Mouse (Mus musculus) cerebellum, adult 11 months (tissue): ENCODE measurements around the gene Gm20708.

Experiments used
- DNase-seq: peaks from one replicate; pipeline ENCODE4 v3.0.0; 2022

Gm20708 gene

DNA sequence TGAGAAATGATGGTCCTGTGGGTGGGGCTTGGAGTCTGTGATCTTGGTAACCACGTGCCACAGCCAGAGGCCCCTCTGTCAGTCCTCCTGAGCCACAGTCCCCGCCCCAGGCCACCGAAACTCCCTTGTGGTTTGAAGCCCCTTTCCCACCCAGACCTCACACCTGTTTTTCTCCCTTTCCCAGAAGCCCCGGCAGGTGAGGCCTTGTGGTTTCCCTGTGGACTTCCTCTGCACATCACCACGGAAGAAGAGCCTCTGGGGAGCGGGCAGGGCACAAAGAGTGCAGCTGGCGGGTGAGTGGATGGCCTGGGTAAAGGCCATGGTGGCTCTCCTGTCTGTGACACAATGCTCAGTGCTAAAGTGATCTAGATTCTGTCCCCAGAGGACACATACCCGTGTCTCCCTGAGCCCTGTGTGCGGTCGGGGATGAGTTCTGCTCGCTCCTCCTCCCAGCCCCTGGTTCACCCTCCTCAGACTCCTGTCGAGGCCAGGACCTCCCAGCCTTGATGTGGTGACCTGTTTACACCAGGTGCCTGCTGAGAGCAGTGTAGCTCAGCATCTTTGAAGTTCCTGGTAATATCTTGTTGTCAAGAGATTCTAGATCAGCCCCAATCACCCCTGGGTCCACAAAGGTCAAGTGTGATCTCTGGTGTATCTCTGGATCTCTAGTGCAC, 62.6 kb downstream of the Gm20708 start:
- DNase-seq, result no peak

DNA sequence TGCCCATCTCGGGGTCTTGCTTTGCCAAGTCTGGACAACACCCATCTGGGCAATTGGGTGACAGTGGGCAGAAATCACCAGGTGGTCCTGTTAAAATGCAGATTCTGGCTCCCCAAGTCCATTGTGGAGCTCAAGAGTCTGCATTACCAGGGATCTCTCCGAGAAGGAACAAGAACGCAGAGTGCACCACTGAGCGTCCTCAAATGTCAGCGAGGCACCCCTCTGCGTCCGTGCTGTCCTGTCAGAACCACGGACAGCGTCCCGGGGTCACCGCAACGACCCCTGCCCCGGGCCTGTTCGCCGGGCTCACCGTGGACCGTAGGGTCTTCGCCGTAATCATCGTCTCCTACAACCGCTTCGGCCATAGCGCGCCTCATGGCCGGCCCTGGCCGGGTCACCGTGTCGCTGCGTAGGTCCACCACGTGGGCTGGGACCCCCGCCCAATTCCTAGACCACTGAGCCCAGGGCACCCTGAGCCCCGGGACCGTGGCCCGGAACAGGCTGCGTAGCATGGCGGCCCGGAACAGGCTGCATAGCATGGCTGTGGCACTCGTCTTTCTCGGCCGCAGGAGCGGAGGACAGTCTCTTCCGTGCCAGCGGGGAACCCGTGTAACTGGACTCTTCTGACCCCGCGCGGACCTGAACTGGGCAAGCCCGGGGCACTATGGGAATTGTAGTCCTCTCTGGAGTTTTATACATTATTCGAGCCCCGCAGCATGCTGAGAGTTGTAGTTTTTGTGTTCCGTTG, 63.6 kb downstream of the Gm20708 start, which contains the start of gene Tha1:
Gene Tha1 (minus strand): TSS at position 621 of the 748 bp plus-strand sequence.
- peak; percentile 82 for DNase-seq

DNA sequence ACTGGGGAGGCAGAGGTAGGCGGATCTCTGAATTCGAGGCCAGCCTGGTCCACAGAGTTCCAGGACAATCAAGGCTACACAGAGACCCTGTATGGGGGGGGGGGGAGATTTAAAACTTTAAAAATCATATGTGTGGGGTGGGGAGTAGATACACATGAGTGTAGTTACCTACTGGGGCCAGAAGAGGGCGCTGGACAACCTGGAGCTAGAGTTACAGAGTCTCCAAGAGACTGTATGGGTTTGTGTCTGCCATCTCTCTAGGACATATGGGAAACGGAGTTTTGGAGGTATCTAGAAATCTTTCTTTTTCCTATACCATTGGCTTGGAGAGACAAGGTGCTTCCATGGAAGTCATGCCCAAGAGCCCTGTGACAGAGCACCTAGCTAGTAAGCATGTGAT, 65.0 kb downstream of the Gm20708 start:
- DNase-seq, result no peak

DNA sequence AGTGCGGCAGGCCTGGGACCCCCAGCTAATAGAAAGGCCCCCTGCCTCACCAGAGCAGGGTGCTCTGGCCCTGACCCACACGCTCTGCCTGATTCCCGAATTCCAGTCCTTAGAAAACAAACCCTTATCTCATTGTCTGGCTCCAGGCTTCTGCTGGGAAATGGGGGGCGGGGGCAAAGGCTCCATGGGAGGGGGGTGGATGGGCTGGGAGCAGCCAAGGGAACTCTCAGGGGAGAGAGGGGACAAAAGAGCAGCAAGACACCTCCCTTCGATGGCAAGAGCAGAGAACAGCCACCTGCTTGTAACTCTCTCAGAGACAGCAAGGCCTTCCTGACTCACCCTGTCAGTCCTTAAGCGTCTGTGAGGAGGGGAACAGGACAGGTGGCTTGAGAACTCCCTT, 66.2 kb downstream of the Gm20708 start:
- no peak for DNase-seq

DNA sequence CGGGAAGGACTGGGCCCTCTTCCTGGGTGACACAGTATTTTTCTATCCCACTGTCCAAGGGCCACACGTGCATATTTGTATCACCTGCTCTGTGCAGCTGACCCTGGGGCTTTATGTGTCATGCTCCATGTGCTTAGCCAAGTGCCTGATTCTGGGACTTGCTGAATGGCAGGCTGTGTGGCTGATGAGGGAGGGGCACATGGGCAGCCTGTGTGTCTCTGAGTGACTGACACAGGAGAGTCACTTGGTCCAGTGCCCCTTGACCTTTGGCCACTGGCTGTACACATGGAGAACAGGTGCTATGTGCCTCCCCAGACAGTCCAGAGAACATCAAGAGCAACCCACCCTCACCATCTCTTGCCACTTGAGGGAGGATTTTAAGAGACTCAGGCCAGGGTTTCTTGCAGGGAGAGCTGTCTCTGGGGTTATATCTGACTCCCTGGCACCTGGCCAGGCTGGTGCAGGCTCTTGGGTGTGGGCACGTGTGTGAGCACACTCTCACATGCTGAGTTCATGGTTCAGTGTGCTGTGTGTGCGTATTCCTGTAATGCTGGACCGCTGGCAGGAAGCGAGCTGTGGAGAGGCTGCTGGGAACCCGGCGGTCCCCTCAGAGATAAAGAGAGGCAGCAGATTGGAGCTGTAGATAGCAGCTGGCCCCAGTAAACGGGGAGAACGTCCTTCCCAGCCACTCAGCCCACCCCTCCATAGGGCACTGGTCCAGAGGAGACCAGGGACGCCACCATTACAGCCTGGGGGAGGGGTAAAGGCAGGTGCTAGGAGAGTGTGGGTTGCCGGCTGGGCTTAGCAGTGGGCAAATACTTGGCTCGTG, 68.7 kb downstream of the Gm20708 start:
- no peak for DNase-seq

DNA sequence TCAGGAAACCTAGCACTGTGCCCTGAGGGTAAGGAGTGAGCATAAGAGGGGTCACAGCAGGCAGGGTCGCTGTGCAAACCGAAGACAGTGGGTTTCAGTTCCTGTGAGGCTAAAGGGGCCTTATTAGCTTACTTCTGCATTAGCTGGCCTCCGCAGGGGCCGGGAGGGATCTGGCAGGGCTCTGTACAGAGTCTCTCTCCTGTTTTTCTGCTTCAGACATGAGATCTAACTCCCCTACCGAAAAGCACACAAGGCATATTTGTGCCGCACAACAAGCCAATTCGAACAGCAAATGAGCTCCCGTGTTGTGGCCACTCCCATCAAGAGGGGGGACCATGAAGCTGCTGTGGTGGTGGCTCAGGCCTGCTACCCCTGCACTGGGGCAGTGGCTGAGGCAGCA, 69.4 kb downstream of the Gm20708 start:
- DNase-seq, result no peak

DNA sequence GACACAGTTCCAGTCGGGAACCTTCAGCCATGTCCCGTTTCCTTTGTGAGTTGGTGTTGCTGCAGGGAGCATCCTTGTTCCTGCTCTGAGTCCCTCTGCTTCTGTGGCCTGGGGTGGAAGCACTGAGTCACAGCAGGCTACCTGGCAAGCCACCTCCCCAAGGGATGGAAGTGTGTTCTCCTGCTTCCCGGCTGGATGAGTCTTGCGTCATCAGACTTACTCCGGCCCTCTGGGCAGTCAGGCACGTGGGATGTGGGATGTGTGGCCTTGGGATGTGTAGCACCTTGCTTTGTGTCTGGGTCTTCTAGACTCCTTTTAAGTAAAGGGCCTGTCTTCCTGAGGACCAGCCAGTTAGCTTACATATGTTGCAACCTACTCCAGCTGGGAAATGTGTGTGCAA, 70.2 kb downstream of the Gm20708 start:
- no peak for DNase-seq

DNA sequence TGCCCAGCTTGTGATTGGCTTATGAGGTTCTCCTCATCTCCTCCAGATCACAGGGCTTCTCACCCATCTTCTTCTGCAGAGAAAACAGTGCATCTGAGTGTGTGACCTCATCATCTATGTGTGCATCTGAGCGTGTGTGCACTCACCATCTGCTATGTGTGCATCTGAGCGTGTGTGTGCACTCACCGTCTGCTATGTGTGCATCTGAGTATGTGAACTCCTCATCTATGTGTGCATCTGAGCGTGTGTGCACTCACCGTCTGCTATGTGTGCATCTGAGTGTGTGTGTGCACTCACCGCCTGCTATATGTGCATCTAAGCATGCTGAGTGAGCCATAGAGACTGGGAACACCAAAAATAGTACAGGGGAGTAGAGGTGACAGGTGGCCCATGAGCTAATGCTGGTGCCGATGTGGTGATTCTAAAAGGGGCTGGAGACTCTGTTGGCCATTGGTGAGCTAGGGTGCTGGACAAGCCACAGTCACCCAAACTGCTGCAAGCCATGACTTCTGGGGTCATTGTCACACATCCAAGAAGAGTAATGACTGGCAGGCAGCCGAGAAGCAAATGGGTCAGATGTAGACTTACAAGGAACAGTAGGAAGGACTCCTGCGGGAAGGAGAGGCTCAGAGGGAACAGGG, 71.0 kb downstream of the Gm20708 start:
- no peak for DNase-seq

DNA sequence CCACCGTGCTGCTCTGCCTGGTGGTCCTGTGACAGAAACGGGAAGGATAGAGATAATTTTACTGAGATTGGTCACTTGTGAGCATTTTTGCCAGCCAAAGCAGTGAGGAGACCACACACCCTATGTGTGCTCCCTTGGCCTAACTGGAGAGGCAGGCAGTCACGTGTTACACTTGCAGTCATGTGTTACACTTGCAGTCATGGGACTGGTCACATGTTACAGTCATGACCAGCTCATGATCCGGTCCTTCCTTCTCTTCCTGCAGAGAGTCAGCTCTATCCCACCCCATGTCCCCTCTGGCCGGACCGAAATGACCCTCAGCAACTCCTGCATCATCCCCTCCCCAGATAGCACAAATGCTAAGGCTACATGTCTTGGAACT, 71.5 kb downstream of the Gm20708 start:
- DNase-seq, result no peak

DNA sequence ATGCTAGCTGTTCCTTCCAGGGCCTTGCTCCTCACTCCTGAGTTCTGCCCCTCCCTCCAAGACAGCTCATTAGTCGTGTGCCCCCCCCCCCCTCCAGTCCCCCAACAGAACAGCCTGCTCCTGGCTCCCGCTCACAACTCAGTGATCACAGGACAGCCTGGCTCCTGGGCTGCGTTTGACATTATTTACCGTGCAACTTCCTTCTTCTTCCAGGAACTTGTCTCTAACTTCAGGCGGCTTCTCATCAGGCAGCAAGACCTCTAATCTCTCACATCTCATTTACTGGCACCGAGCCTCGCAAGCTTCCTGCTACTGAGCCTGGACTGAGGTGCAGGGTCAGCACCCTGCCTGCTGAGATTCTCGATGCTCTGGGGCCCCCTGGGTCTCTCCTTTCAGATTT, 72.3 kb downstream of the Gm20708 start:
- no peak for DNase-seq

DNA sequence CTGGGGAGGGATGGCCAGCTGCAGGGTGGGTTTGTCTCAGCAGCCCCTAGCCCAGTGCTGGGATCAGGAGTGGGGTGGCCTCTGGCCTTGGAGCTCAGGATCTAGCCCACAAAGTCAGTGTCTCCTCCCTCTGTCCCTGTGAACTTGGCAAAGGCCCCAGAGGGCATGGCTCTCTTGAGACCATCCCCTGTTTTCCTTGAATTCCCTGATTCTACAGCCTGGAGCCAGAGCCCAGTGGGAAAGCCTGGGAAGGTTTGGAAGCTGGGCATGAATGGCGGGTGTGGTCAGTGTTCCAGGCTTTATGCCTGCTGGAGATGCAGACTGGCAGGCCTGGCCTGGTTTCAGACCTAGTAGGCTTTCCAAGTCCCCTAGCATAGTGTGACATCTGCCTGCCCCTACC, 72.7 kb downstream of the Gm20708 start:
- no peak for DNase-seq

DNA sequence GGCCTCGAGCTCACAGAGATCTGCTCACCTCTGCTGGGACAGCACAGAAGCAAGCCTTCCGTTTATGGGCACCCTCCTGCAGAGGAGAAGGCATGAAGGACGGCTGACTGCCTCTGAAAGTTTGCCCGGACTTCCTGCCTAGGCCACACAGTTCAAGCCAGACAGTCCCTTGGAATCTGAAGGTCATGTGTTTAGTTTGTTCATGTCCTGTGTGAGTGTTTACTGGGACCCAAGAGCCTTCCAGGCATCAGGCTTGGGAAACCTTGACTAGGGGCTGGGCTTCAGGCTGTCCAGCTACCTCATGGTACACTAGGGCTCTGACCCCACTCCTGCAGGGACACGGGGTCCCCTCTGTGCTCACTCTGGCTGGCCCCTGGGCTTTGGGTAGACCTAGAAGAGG, 76.5 kb downstream of the Gm20708 start:
- no peak for DNase-seq

DNA sequence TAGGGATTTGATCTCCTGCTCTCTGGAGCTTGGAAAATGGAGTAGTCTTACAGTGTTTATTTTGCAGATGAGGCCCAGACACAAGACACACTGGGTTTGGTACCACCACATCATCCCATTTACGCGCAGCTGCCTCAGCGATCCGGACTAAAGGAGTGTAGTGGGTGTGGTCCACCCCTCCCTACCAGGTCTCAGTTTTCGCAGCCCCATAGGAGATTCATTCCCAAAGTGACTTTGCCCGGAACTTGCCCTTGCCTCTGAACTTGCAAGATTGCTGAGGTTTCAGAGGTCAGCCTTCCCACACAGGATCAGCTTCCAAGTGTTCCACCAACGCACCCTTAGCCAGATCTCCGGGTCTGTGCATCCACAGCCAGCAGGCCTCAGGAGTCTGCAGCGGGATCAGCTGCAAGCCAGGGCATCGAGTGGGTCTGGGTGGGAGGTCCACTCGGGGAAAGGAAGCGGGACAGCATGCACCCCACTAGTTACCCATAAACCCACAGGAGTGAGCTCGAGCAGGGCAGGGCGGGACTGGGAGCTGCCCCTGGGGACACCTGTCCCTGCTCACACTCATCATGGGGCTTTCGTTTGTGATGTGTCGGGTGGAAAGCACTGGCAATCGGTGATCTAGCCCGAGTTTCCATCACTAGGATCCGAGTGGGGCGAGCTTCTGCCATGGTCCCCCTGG, 78.8 kb downstream of the Gm20708 start:
- DNase-seq, result no peak

DNA sequence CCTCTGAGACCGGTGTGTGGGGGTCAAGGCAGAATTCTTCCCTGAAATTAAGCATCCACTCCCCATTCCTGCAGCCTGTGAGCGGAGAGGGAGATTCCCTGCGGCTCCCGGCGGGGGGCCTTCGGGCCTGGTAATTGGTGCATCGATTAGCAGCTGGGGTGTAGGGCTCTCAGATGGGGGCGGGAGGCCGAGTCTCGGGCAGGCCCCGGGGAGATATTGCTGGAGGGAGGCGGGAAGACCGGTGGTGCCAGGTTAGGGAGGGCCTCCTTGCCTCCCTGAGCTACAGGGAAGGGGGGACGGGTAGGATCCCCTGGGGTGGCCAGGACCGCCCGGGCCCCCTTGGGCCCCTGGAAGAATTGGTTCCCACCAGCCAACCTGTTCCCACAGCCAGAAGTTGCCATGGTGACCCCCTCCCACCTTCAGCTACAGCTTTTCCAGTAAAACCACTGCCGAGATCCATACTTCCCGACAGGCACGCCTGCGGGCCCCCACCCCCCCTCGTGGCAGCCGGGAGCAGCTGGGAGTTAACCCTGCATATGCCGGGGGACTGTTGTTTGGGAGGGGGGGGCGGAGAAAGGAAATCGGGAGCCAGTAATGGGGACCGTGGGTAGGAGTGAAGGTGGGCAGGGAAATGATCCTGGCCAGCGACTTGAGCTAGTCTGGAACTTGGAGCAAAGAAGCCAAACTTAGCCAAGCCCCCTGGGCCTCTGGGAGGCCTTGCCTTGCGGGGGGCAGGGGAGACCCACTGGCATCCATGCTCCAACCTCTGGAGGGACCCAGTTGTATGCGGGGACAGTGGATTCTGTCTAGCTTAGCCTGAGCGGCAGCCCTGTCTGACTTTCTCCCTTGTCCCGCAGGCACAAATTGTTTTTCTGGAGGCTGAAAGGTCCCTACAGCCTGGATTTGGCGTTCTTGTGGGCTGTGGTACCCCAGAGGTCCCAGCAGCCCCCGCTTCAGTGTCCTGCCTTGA, 79.7 kb downstream of the Gm20708 start:
- DNase-seq, result no peak
